Mouse (Mus musculus) forebrain, embryonic 13.5 days (tissue): ENCODE measurements around the gene Ppp1r21. TPM values are rescaled to one million over a fixed set of nuclear protein-coding genes. Genes with fewer than 3 reads are reported as not detected.

ENCODE experiments used
- ATAC-seq: fragments of 200-750 bp; cut with Nextera tagmentation; 2 replicates; pipeline ENCODE4 v1.8.0; 2017
- H3K27ac ChIP-seq: fragments of 300-500 bp; sonication (generic); 2 replicates; pipeline ENCODE4 v1.5.1; 2015; ENCODE audit warnings: inconsistent platforms, mild to moderate bottlenecking, moderate library complexity
- H3K27me3 ChIP-seq: fragments of 300-500 bp; sonication (generic); 2 replicates; pipeline ENCODE4 v1.6.1; 2015; ENCODE audit warnings: mild to moderate bottlenecking, inconsistent platforms
- H3K36me3 ChIP-seq: fragments of 300-500 bp; sonication (generic); 2 replicates; pipeline ENCODE4 v1.6.1; 2015; ENCODE audit warnings: mild to moderate bottlenecking, inconsistent platforms; ENCODE audit not compliant: poor library complexity, severe bottlenecking
- H3K4me1 ChIP-seq: fragments of 300-500 bp; sonication (generic); 2 replicates; pipeline ENCODE4 v1.6.1; 2015; ENCODE audit warnings: inconsistent platforms
- H3K4me2 ChIP-seq: fragments of 300-500 bp; sonication (generic); 2 replicates; pipeline ENCODE4 v1.6.1; 2015; ENCODE audit warnings: inconsistent platforms, mild to moderate bottlenecking, moderate library complexity
- H3K4me3 ChIP-seq: fragments of 300-500 bp; sonication (generic); 2 replicates; pipeline ENCODE4 v1.5.1; 2015; ENCODE audit warnings: mild to moderate bottlenecking, inconsistent platforms
- H3K9ac ChIP-seq: fragments of 300-500 bp; sonication (generic); 2 replicates; pipeline ENCODE4 v1.6.1; 2015; ENCODE audit warnings: mild to moderate bottlenecking, inconsistent platforms
- H3K9me3 ChIP-seq: fragments of 300-500 bp; sonication (generic); replicated peaks from 2 replicates; pipeline ENCODE4 v1.6.1; 2016; ENCODE audit warnings: inconsistent platforms
- WGBS: fragments of 180-500 bp; shearing (Covaris S2); methylation state at CpG from one replicate; pipeline ENCODE4 v1.1.7; 2015; 5-methylcytosine and 5-hydroxymethylcytosine counted together
- polyA plus RNA-seq: library from polyadenylated mRNA; unstranded; fragments of >200 nt; fragmentation: Nextera tagmentation; extraction: Ambion mirVana; gene quantifications from 2 replicates; pipeline ENCODE4 v1.2.1, GENCODE M21; 2015

Ppp1r21 gene
- polyA plus RNA-seq, 1 experiment from 2014 or later: 22.4 TPM

- Histone ChIP-seq H3K9me3 (no peaks in the 10 kb centered on the region), H3K9ac (no peak overlapping the region), H3K4me2 (no peak overlapping the region), H3K4me3 (no peak overlapping the region), H3K4me1 (no peaks in the 10 kb centered on the region), H3K27me3 (no peaks in the 10 kb centered on the region), H3K27ac (no peak overlapping the region), H3K36me3 (peaks cover 81% of the 10 kb centered on the region)
- WGBS: 91% methylated on average over 11 of the region's 11 CpGs
- ATAC-seq: no peak
Observed at GRCm38 (mm10) chr17:88582999-88583398, 53.1 kb downstream of the Ppp1r21 start.

- Histone ChIP-seq H3K9me3 (no peaks in the 10 kb centered on the region), H3K9ac (no peak overlapping the region), H3K27me3 (no peaks in the 10 kb centered on the region), H3K4me2 (no peak overlapping the region), H3K4me3 (no peak overlapping the region), H3K27ac (no peak overlapping the region), H3K4me1 (no peaks in the 10 kb centered on the region), H3K36me3 (peaks cover 82% of the 10 kb centered on the region)
- WGBS: 91% methylated on average over 8 of the region's 8 CpGs
- ATAC-seq: no peak
Observed at GRCm38 (mm10) chr17:88583411-88583810, 53.5 kb downstream of the Ppp1r21 start.

GRCm38 (mm10) chr17:88587371-88587770 lies 57.5 kb downstream of the Ppp1r21 start:
- WGBS: 87% methylated on average over 15 of the region's 15 CpGs
- no peak for ATAC-seq
- H3K27me3 ChIP-seq: no peaks in the 10 kb centered on the region
- H3K27ac ChIP-seq: no peak overlapping the region
- H3K4me2 ChIP-seq: no peak overlapping the region
- H3K9ac ChIP-seq: no peak overlapping the region
- H3K4me3 ChIP-seq: no peak overlapping the region
- no peaks in the 10 kb centered on the region for H3K4me1 ChIP-seq
- H3K9me3 ChIP-seq: no peaks in the 10 kb centered on the region
- H3K36me3 ChIP-seq: peaks cover 73% of the 10 kb centered on the region

GRCm38 (mm10) chr17:88588228-88588627 lies 58.3 kb downstream of the Ppp1r21 start:
- Histone ChIP-seq H3K27ac (no peak overlapping the region), H3K36me3 (peaks cover 65% of the 10 kb centered on the region), H3K27me3 (no peaks in the 10 kb centered on the region), H3K4me3 (no peak overlapping the region), H3K4me2 (no peak overlapping the region), H3K4me1 (no peaks in the 10 kb centered on the region), H3K9ac (no peak overlapping the region), H3K9me3 (no peaks in the 10 kb centered on the region)
- ATAC-seq: no peak
- WGBS: 93% methylated on average over 8 of the region's 8 CpGs

GRCm38 (mm10) chr17:88590251-88590650 lies 60.3 kb downstream of the Ppp1r21 start:
- ATAC-seq: 0 out of 2 replicates have a peak, but pooled peaks have one; percentile 13
- no peak overlapping the region for H3K27ac ChIP-seq
- no peaks in the 10 kb centered on the region for H3K27me3 ChIP-seq
- H3K4me2 ChIP-seq: no peak overlapping the region
- H3K4me1 ChIP-seq: no peaks in the 10 kb centered on the region
- H3K9ac ChIP-seq: no peak overlapping the region
- H3K4me3 ChIP-seq: no peak overlapping the region
- no peaks in the 10 kb centered on the region for H3K9me3 ChIP-seq
- 71% methylated on average over 6 of the region's 6 CpGs for WGBS
- peaks cover 45% of the 10 kb centered on the region for H3K36me3 ChIP-seq

- H3K4me3 ChIP-seq: no peak overlapping the region
- 88% methylated on average over 4 of the region's 4 CpGs for WGBS
- H3K9ac ChIP-seq: no peak overlapping the region
- H3K27ac ChIP-seq: no peak overlapping the region
- H3K36me3 ChIP-seq: 0 out of 2 replicates have a peak, but pooled peaks cover 5% of the 10 kb centered on the region
- H3K9me3 ChIP-seq: no peaks in the 10 kb centered on the region
- no peak overlapping the region for H3K4me2 ChIP-seq
- no peak for ATAC-seq
- peaks cover 23% of the 10 kb centered on the region for H3K4me1 ChIP-seq
- H3K27me3 ChIP-seq: no peaks in the 10 kb centered on the region
Observed at GRCm38 (mm10) chr17:88595071-88595470, 65.2 kb downstream of the Ppp1r21 start.

- Histone ChIP-seq H3K27me3 (no peaks in the 10 kb centered on the region), H3K9me3 (no peaks in the 10 kb centered on the region), H3K4me2 (no peak overlapping the region), H3K36me3 (0 out of 2 replicates have a peak, but pooled peaks cover 5% of the 10 kb centered on the region), H3K27ac (no peak overlapping the region), H3K4me1 (peaks cover 23% of the 10 kb centered on the region), H3K9ac (no peak overlapping the region), H3K4me3 (no peak overlapping the region)
- ATAC-seq: no peak
- 76% methylated on average over 4 of the region's 4 CpGs for WGBS
Observed at GRCm38 (mm10) chr17:88596068-88596467, 66.2 kb downstream of the Ppp1r21 start.

GRCm38 (mm10) chr17:88596544-88597221 lies 66.8 kb downstream of the Ppp1r21 start:
- peak overlapping the region; percentile 72; the same call in 1 of the 2 replicates for H3K9ac ChIP-seq
- H3K27ac ChIP-seq: peak overlapping the region; percentile 25
- no peak for ATAC-seq
- peak overlapping the region; percentile 77 for H3K4me2 ChIP-seq
- H3K27me3 ChIP-seq: no peaks in the 10 kb centered on the region
- H3K4me1 ChIP-seq: peaks cover 23% of the 10 kb centered on the region
- H3K9me3 ChIP-seq: no peaks in the 10 kb centered on the region
- H3K4me3 ChIP-seq: peak overlapping the region; percentile 52
- H3K36me3 ChIP-seq: 0 out of 2 replicates have a peak, but pooled peaks cover 5% of the 10 kb centered on the region
- WGBS: 28% methylated on average over 16 of the region's 16 CpGs

DNA sequence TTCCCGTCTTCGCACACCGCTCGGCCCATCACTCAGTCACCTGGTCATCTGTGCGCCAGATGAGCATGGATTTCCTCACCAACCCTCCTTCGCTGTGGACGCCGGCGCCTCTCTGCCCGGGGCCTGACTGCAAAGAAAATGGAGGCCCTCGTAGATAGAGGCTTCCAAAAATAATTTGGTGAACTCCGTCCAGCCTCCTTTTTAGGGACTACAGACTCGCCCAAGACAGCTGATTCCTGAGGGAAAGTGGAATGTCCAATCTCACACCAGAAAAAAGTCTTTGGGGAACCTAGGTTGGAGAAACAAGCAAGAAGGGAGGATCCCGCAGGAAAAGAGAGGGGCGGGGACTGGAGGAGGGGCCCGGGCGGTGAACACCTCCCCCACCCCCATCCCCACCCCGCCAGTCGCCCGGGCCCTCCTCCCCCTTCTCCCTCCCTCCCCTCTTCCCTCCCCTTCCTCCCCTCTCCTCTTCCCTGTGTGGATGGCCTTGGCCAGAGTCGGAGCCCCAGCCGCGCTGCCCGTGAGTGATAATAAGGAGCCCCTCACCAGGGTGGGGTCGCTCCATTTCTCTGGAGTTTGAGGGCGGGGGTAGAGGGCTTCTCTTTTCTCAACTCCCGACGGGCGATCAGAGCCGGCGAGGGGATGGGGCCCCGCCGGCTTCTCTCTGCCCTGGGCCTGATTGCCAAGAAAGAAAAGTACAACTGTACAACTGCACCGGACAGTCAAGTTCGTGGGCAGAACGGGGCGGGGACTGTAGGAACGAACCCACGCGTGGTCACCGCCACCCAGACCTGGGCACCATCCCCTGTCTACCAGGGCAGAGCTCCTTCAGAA lies 67.5 kb downstream of the Ppp1r21 start, which contains the start of gene Ston1:
Gene Ston1 (plus strand): TSS at position 463 of the 834 bp plus-strand sequence.
- peak within 1 kb of the TSS; percentile 77 for H3K4me2 ChIP-seq
- no peaks in the 10 kb centered on the region for H3K27me3 ChIP-seq
- H3K9me3 ChIP-seq: no peaks in the 10 kb centered on the region
- H3K4me3 ChIP-seq: peak within 1 kb of the TSS; percentile 52
- H3K9ac ChIP-seq: peak within 1 kb of the TSS; percentile 72
- peaks cover 23% of the 10 kb centered on the region for H3K4me1 ChIP-seq
- no peaks in the 10 kb centered on the region for H3K36me3 ChIP-seq
- peak; percentile 85 for ATAC-seq
- peak within 1 kb of the TSS; percentile 75 for H3K27ac ChIP-seq
- WGBS: 0% methylated on average over 41 of the region's 41 CpGs

GRCm38 (mm10) chr17:88598056-88598420 lies 68.1 kb downstream of the Ppp1r21 start:
- peak overlapping the region; percentile 77 for H3K4me2 ChIP-seq
- peaks cover 23% of the 10 kb centered on the region for H3K4me1 ChIP-seq
- peak overlapping the region; percentile 52 for H3K4me3 ChIP-seq
- H3K36me3 ChIP-seq: no peaks in the 10 kb centered on the region
- no peak overlapping the region for H3K27ac ChIP-seq
- peak overlapping the region; percentile 72 for H3K9ac ChIP-seq
- no peaks in the 10 kb centered on the region for H3K9me3 ChIP-seq
- 9% methylated on average over 5 of the region's 5 CpGs for WGBS
- no peaks in the 10 kb centered on the region for H3K27me3 ChIP-seq
- ATAC-seq: no peak

- WGBS: 17% methylated on average over 14 of the region's 14 CpGs
- H3K4me3 ChIP-seq: peak overlapping the region; percentile 52
- no peaks in the 10 kb centered on the region for H3K9me3 ChIP-seq
- no peaks in the 10 kb centered on the region for H3K36me3 ChIP-seq
- H3K4me1 ChIP-seq: peaks cover 23% of the 10 kb centered on the region
- ATAC-seq: peak; percentile 24; the same call in 1 of the 2 replicates
- H3K27me3 ChIP-seq: no peaks in the 10 kb centered on the region
- H3K4me2 ChIP-seq: peak overlapping the region; percentile 77
- no peak overlapping the region for H3K27ac ChIP-seq
- peak overlapping the region; percentile 54 for H3K9ac ChIP-seq
Observed at GRCm38 (mm10) chr17:88598570-88599368, 68.9 kb downstream of the Ppp1r21 start.
